Mouse (Mus musculus) midbrain, embryonic 10.5 days (tissue): ENCODE data around the gene Mrpl20. TPM values are rescaled to one million over a fixed set of nuclear protein-coding genes. Genes with fewer than 3 reads are reported as not detected.

ENCODE experiments used
- DNase-seq: peaks from one replicate; pipeline ENCODE4 v3.0.0-alpha.2; 2017; ENCODE audit warnings: low spot score
- H3K27ac ChIP-seq: fragments of 300-500 bp; sonication (generic); replicated peaks from 2 replicates; pipeline ENCODE4 v1.5.1; 2016; ENCODE audit warnings: mild to moderate bottlenecking
- H3K27me3 ChIP-seq: fragments of 300-500 bp; sonication (generic); 2 replicates; pipeline ENCODE4 v1.6.1; 2016; ENCODE audit warnings: low read depth, mild to moderate bottlenecking; ENCODE audit not compliant: poor library complexity, severe bottlenecking
- H3K36me3 ChIP-seq: fragments of 300-500 bp; sonication (generic); 2 replicates; pipeline ENCODE4 v1.6.1; 2016; ENCODE audit warnings: mild to moderate bottlenecking, moderate library complexity
- H3K4me1 ChIP-seq: fragments of 300-500 bp; sonication (generic); 2 replicates; pipeline ENCODE4 v1.6.1; 2016
- H3K4me3 ChIP-seq: fragments of 300-500 bp; sonication (generic); 2 replicates; pipeline ENCODE4 v1.5.1; 2016; ENCODE audit warnings: mild to moderate bottlenecking, moderate library complexity
- H3K9me3 ChIP-seq: fragments of 300-500 bp; sonication (generic); replicated peaks from 2 replicates; pipeline ENCODE4 v1.6.1; 2016; ENCODE audit warnings: mild to moderate bottlenecking
- WGBS: fragments of 180-500 bp; shearing (Covaris S2); methylation state at CpG from one replicate; pipeline ENCODE4 v1.1.7; 2016; 5-methylcytosine and 5-hydroxymethylcytosine counted together
- microRNA-seq: library from miRNA; unstranded; fragments of <30 nt; microRNA quantifications from one replicate; pipeline ENCODE4, GENCODE M21; 2017
- polyA plus RNA-seq: library from polyadenylated mRNA; unstranded; fragments of >200 nt; fragmentation: Nextera tagmentation; extraction: Ambion mirVana; gene quantifications from 2 replicates; pipeline ENCODE4 v1.2.1, GENCODE M21; 2016

Mrpl20 gene
- polyA plus RNA-seq, 1 experiment from 2014 or later: 260 TPM

GRCm38 (mm10) chr4:155851951-155852411 is 49.3 kb downstream of the Mrpl20 start:
- H3K4me3 ChIP-seq: no peak overlapping the region; the same call in 1 of the 2 replicates
- no peak overlapping the region for H3K27ac ChIP-seq
- H3K4me1 ChIP-seq: peaks cover 28% of the 10 kb centered on the region
- peaks cover 51% of the 10 kb centered on the region for H3K36me3 ChIP-seq
- H3K27me3 ChIP-seq: no peaks in the 10 kb centered on the region
- H3K9me3 ChIP-seq: no peaks in the 10 kb centered on the region
- 87% methylated on average over 2 of the region's 2 CpGs for WGBS
- no peak for DNase-seq

GRCm38 (mm10) chr4:155853421-155853820 is 50.7 kb downstream of the Mrpl20 start:
- Histone ChIP-seq H3K9me3 (no peaks in the 10 kb centered on the region), H3K4me1 (peaks cover 19% of the 10 kb centered on the region), H3K4me3 (no peak overlapping the region), H3K27me3 (no peaks in the 10 kb centered on the region), H3K27ac (no peak overlapping the region), H3K36me3 (peaks cover 66% of the 10 kb centered on the region)
- WGBS: 92% methylated on average over 9 of the region's 9 CpGs
- no peak for DNase-seq

GRCm38 (mm10) chr4:155854991-155855390 is 52.3 kb downstream of the Mrpl20 start:
- H3K27me3 ChIP-seq: no peaks in the 10 kb centered on the region
- H3K4me1 ChIP-seq: peaks cover 11% of the 10 kb centered on the region
- DNase-seq: no peak
- peaks cover 81% of the 10 kb centered on the region for H3K36me3 ChIP-seq
- WGBS: 93% methylated on average over 12 of the region's 12 CpGs
- H3K27ac ChIP-seq: no peak overlapping the region
- H3K4me3 ChIP-seq: no peak overlapping the region
- no peaks in the 10 kb centered on the region for H3K9me3 ChIP-seq

GRCm38 (mm10) chr4:155856071-155856470 is 53.4 kb downstream of the Mrpl20 start:
- Histone ChIP-seq H3K9me3 (no peaks in the 10 kb centered on the region), H3K27ac (no peak overlapping the region), H3K4me1 (peaks cover 8% of the 10 kb centered on the region; the same call in 1 of the 2 replicates), H3K4me3 (no peak overlapping the region), H3K27me3 (no peaks in the 10 kb centered on the region), H3K36me3 (peaks cover 92% of the 10 kb centered on the region)
- no peak for DNase-seq
- WGBS: 95% methylated on average over 12 of the region's 12 CpGs

GRCm38 (mm10) chr4:155856881-155857280 is 54.2 kb downstream of the Mrpl20 start:
- H3K27me3 ChIP-seq: no peaks in the 10 kb centered on the region
- 87% methylated on average over 3 of the region's 3 CpGs for WGBS
- peaks cover 8% of the 10 kb centered on the region; the same call in 1 of the 2 replicates for H3K4me1 ChIP-seq
- no peaks in the 10 kb centered on the region for H3K9me3 ChIP-seq
- DNase-seq: no peak
- H3K4me3 ChIP-seq: no peak overlapping the region; the same call in 1 of the 2 replicates
- peaks cover 98% of the 10 kb centered on the region for H3K36me3 ChIP-seq
- no peak overlapping the region for H3K27ac ChIP-seq

- peaks cover 83% of the 10 kb centered on the region for H3K36me3 ChIP-seq
- no peak overlapping the region for H3K4me3 ChIP-seq
- H3K27ac ChIP-seq: no peak overlapping the region
- no peaks in the 10 kb centered on the region for H3K9me3 ChIP-seq
- H3K27me3 ChIP-seq: no peaks in the 10 kb centered on the region
- peak; percentile 68 for DNase-seq
- H3K4me1 ChIP-seq: peaks cover 8% of the 10 kb centered on the region; the same call in 1 of the 2 replicates
- WGBS: 26% methylated on average over 13 of the region's 13 CpGs
These were observed 56.6 kb downstream of the Mrpl20 start for GRCm38 (mm10) chr4:155859318-155859717.

Small RNAs within 50 kb of the gene (microRNA-seq; reads per million reads assigned to microRNA genes)
- gene Gm27743: not detected

Other genes starting within 250 kb of the Mrpl20 start
- 105 and 110 TPM in 2 replicates for gene Nadk, start 240.5 kb upstream of the Mrpl20 start, polyA plus RNA-seq
- gene Slc35e2, start 201.5 kb upstream of the Mrpl20 start, polyA plus RNA-seq: 11.9 and 13.4 TPM in 2 replicates
- gene Cdk11b, start 178.0 kb upstream of the Mrpl20 start, polyA plus RNA-seq: 79.6 and 82.3 TPM in 2 replicates
- gene Gm10563, start 157.5 kb upstream of the Mrpl20 start, polyA plus RNA-seq: not detected in 2 replicates
- 4.7 TPM in 2 replicates for gene Mmp23, start 149.5 kb upstream of the Mrpl20 start, polyA plus RNA-seq
- 22.0 and 22.5 TPM in 2 replicates for gene Mib2, start 133.7 kb upstream of the Mrpl20 start, polyA plus RNA-seq
- 0.98 and 1.1 TPM in 2 replicates for gene Fndc10, start 108.5 kb upstream of the Mrpl20 start, polyA plus RNA-seq
- gene Ssu72, start 98.1 kb upstream of the Mrpl20 start, polyA plus RNA-seq: 167 and 169 TPM in 2 replicates
- gene Tmem240, start 68.1 kb upstream of the Mrpl20 start, polyA plus RNA-seq: 0.65 and 1.2 TPM in 2 replicates
- gene Atad3a, start 41.8 kb upstream of the Mrpl20 start, polyA plus RNA-seq: 115 and 129 TPM in 2 replicates
- gene Vwa1, start 28.2 kb upstream of the Mrpl20 start, polyA plus RNA-seq: 12.2 and 13.1 TPM in 2 replicates
- gene Tmem88b, start 17.0 kb upstream of the Mrpl20 start, polyA plus RNA-seq: 0.31 and 0.45 TPM in 2 replicates
- not detected in 2 replicates for gene Ankrd65, start 12.4 kb upstream of the Mrpl20 start, polyA plus RNA-seq
- gene Ccnl2, start 9.6 kb downstream of the Mrpl20 start, polyA plus RNA-seq: 161 and 171 TPM in 2 replicates
- 159 and 172 TPM in 2 replicates for gene Aurkaip1, start 28.4 kb downstream of the Mrpl20 start, polyA plus RNA-seq
- 50.7 and 53.1 TPM in 2 replicates for gene Mxra8, start 36.8 kb downstream of the Mrpl20 start, polyA plus RNA-seq
- 5.0 and 5.4 TPM in 2 replicates for gene Dvl1, start 44.5 kb downstream of the Mrpl20 start, polyA plus RNA-seq
- 0.22 and 0.41 TPM in 2 replicates for gene Tas1r3, start 60.5 kb downstream of the Mrpl20 start, polyA plus RNA-seq
- gene Cptp, start 66.6 kb downstream of the Mrpl20 start, polyA plus RNA-seq: 21.6 and 24.6 TPM in 2 replicates
- gene Ints11, start 66.7 kb downstream of the Mrpl20 start, polyA plus RNA-seq: 114 and 116 TPM in 2 replicates
- gene Pusl1, start 88.9 kb downstream of the Mrpl20 start, polyA plus RNA-seq: 50.7 and 53.4 TPM in 2 replicates
- gene Acap3, start 88.9 kb downstream of the Mrpl20 start, polyA plus RNA-seq: 24.3 and 38.4 TPM in 2 replicates
- gene Ube2j2, start 141.0 kb downstream of the Mrpl20 start, polyA plus RNA-seq: 152 and 161 TPM in 2 replicates
- 18.9 and 23.8 TPM in 2 replicates for gene C1qtnf12, start 159.4 kb downstream of the Mrpl20 start, polyA plus RNA-seq
- gene B3galt6, start 189.8 kb downstream of the Mrpl20 start, polyA plus RNA-seq: 14.0 and 15.3 TPM in 2 replicates
- gene Sdf4, start 190.0 kb downstream of the Mrpl20 start, polyA plus RNA-seq: 131 and 138 TPM in 2 replicates
- gene Tnfrsf4, start 211.0 kb downstream of the Mrpl20 start, polyA plus RNA-seq: 0.42 and 0.88 TPM in 2 replicates
- 1.1 and 1.8 TPM in 2 replicates for gene Tnfrsf18, start 223.3 kb downstream of the Mrpl20 start, polyA plus RNA-seq